Mouse (Mus musculus) R1 (cell line): Measurements from ENCODE around the gene Pcsk6.

Experiments used
- DNase-seq: peaks from one replicate; pipeline ENCODE4 v3.0.0-alpha.2; 2018; ENCODE audit warnings: low read depth, low spot score

Pcsk6 gene

DNA sequence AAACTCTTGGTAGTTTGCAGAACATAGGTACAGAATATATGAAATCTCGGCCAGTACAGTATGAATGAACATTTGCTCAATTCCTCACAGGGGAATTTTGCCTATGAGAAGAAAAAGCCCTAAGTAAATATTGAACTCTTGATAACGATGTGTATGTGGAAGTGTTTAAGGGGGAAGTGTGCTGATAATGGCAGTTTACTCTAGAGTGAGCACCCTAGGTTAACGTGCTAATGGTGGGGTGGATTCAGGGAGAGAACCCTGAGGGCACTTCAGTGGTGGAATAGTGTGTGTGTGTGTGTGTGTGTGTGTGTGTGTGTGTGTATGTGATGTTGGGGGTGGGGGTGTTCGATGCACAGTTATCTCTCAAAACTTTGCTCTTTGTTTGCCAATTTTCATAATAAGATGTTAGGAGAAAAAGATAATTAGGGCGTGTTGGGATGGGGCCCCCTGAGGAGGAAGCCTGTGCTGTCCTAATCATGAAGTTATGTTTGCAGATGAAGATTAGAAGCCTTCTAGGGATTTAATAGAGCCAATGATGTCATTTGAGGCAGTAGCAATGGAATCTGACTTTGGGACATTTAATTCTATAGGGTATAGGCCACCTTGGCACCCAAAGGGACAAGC, 19.2 kb downstream of the Pcsk6 start:
- no peak for DNase-seq

- DNase-seq = no peak
Observed at GRCm38 (mm10) chr7:65881290-65881688, 19.8 kb downstream of the Pcsk6 start.

DNA sequence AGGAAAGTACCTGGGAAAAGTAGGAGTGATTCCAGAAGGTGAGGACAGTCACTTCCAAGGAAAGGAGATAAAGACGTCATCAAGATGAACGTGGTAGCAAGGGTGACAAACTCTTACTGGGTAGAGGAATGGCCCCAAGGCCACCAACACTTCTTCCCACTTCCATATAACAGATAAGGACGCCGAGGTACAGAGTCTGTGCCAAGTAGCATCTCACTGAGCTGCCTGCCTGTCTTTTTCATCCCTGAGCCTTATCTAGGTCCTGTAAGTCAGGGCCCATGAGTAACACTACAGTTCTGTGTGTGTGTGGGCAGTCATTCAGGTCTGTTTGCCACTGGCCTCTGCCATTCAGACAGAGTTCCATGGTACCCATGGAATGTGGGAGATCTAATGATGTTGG, 23.4 kb downstream of the Pcsk6 start:
- no peak for DNase-seq

DNA sequence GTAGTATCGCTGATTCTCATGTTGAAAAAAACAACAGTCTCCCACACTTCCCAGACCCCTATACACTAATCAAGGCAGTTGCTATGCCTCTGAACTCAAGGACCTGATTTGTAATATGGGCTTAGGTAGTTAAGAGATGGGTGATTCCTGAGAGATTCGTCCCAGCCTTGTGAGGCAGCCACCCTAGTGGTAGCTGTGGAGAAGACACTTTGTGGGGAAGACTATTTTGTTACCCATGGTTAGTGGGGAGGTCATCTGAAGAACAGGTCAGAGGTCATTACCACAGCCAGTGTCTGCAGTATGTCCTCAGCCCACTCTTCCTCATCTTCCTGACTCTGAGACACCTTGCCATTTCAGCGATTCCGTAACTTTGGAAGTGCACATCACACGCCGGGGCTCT, 24.3 kb downstream of the Pcsk6 start:
- peak; percentile 78 for DNase-seq

DNA sequence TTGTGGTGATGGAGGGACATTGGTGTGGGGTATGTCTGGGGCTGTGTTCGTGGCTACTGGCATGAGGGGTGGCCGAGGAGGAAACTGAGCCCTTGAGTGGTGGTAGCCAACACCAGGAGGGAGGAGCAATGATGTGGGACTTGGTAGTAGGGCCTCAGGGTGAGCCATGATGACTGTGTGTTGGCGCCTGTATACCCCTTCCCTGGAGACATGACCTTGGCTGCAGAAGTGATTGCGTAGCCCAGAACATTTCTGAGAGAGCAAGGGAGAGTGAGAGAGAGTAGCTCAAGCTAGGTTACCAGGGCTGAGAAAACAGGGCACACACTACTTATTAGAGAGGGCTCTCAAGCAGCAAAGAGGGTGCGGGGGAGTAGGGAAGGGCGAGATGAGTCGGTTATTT, 30.3 kb downstream of the Pcsk6 start:
- no peak for DNase-seq

DNA sequence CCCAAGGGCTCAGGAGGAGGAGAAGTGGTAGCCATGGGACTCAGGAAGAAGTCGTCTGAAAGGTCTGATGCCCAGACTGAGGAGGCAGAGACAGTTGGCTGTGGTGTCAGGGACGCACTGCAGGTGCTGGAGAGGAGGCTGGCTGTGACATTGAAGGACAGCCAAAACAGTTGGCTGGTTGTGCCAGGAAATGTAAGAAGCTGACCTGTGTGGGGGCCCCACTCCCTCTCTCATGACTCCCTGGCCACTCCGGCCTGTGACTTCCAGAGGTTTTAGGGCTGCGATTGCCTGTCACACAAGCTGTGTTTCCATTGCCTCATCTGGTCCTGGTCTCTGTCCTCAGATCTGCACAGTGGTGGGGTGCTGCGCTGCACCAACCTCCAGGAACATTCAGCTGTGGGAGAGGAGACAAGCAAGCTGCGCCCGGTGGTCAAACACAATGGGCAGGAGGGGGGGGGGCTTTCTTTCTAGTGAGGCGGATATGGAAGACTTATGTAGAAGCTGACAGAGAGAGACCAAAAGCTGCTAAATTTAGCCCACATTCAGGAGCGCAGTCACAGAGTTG, 30.8 kb downstream of the Pcsk6 start:
- DNase-seq = no peak

GRCm38 (mm10) chr7:65893546-65893945, 32.0 kb downstream of the Pcsk6 start:
- no peak for DNase-seq

DNA sequence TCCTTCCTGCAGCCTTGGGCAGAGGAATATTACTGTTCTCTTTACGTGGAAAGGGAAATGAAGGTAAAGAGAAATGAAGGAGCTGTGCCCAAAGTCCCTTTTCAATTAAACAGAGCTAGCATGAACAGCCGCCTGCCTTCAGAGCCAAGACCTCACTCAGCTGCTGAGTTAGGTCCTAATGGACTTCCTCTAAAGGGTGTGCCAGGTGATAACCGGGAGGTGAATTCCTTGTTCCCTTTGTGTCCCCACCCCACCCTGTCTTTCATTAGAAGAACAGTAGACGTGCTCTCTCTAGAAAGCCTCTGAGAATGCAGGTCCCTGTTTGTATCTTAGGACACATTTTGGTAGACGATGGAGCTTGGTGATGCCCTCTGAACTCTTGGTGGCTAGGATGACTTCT, 33.7 kb downstream of the Pcsk6 start:
- peak; percentile 81 for DNase-seq

GRCm38 (mm10) chr7:65901231-65901630, 39.7 kb downstream of the Pcsk6 start:
- DNase-seq = no peak

GRCm38 (mm10) chr7:65902471-65903180, 41.1 kb downstream of the Pcsk6 start:
- DNase-seq = no peak

DNA sequence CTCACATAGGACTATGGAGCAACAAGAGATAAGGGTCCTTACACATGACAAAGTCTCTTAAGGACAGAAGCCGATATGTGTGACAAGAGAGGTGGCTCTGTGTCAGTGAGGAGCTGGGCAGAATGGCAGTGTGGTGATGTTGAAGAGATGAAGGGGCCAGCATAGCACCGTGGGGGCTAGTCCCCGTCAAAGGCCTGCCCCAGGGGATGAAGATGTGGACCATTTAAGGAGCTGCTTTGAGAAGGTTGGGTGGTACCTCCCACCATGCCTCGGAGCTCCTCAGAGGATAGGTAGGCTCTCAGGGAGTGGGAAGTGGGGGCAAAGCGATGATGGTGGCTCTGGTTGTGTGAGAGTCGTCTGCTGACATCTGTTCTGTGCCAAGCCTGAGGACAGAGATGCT, 41.9 kb downstream of the Pcsk6 start:
- DNase-seq = no peak

DNA sequence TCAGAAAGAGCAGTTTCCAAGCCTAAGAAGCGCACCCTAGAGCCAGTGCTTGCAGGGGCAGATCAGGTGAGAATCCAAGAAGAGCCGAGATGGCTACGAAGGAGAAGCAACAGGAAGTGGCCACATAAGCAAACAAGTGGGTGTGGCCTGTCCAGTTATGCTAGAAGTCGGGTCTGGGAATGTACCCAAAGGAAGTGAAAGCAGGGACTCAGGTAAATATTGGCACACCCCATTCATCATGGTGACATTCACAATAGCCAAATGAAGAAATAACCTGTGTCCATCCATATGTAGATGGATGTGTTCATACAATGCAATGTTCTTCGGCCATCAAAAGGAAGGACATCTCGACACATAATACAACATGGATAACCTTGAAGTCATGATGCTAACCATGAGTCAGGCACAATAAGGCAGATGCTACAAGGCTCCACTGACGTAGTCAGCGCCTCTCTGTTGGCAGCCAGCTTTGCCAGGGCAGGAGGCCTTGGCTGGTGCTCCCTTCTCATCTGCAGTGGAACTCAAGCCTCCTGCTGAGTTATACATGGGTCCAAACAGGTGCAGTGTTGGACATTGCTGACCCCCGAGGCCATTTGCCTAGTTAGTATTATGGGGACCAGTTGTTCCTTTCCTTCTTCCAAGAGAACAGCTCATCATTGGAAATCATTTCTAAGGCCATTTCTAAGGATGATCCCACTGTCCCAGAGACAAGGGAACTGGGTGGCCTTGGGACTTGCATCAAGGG, 45.2 kb downstream of the Pcsk6 start:
- no peak for DNase-seq

GRCm38 (mm10) chr7:65909343-65910127, 48.0 kb downstream of the Pcsk6 start:
- no peak for DNase-seq

- no peak for DNase-seq
Observed at GRCm38 (mm10) chr7:65913088-65913610, 51.6 kb downstream of the Pcsk6 start.

DNA sequence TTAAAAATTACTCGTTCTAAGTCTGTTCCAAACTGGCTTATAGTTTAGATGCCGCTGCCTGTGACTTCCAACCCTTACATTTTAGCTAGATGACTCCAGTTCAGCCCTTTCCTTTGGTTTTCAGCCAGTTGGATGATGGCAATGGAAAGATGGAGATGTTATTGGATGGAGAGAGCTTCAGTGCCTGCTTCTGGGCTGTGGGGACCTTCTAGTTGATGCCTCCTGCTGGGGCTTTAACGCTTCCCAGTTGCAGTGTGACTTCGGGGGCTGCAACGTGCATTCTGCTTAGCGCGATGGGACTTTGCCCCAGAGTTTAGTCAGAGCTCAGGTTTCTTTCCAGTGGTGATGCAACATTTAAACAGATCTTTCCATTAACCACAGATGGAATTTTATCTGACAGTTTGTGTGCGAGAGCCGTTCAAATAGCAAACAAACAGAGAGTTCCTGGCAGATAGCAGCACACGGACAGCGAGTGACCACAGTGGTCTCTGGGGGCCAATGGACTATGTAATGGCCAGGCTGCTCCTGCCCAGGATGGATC, 53.3 kb downstream of the Pcsk6 start:
- no peak for DNase-seq

DNA sequence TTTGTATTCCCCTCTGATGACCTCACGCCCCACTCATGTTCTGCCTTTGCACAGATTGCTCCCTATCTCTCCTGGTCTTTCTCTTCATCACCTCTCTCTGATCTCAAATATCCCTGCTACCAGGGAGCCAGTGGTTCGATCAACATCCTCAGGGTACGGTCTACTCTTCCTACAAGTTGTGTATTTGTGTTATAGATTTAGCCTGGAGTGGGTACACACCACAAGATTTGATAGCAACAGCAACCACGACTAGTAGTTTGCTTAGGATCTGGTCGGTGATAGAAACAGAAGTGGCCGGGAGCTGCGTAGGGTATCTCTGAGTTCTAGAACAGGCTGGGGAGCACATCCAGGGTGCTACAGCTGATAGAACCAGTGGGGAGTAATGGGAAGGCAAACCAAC, 54.3 kb downstream of the Pcsk6 start:
- no peak for DNase-seq

GRCm38 (mm10) chr7:65916566-65916965, 55.0 kb downstream of the Pcsk6 start:
- DNase-seq = peak; percentile 46

DNA sequence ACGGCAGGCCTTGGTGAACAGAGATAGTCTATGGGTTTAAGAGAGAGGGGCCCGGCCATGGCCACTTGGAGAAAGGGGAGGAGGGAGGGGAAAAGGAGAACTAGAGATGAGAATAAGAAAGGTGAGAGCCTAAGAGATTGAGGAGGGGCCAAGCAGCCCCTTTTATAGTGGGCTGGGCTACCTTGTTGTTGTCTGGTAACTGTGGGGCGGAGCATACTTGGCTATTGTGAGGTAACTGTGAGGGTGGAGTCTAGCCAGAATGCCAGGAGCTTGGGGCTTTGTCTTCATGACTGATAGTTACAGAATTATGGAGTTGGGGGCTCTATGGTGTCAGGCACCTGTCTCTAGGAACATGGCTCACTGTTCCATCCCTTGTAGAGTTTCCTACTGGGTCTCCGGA, 56.9 kb downstream of the Pcsk6 start:
- peak; percentile 61 for DNase-seq

- DNase-seq = no peak
Observed at GRCm38 (mm10) chr7:65929398-65929797, 67.9 kb downstream of the Pcsk6 start.

- DNase-seq = no peak
Observed at GRCm38 (mm10) chr7:65930478-65930877, 68.9 kb downstream of the Pcsk6 start.
